Mouse (Mus musculus) frontal cortex, adult 2 months (tissue): ENCODE data around the gene Atp5b. TPM values are rescaled to one million over a fixed set of nuclear protein-coding genes. Genes with fewer than 3 reads are reported as not detected.
"Not testable (repeated sequence)": the region's sequence is repeated elsewhere in the genome, so short reads cannot be mapped to it uniquely, and the experiment has no call there.

Source experiments
- DNase-seq, 2 experiments: peaks; one replicate each; pipeline ENCODE4 v3.0.0; 2022; ENCODE audit warnings: low spot score in 1 of 2; ENCODE audit errors: extremely low spot score in 1 of 2
- polyA plus RNA-seq: library from polyadenylated mRNA; depleted of rRNA; stranded (reverse); fragments of >200 nt; gene quantifications from 2 replicates; pipeline ENCODE4 v1.2.3, GENCODE M21; 2012

Gene Atp5b
- polyA plus RNA-seq, 1 experiment = 1,563 TPM

DNA sequence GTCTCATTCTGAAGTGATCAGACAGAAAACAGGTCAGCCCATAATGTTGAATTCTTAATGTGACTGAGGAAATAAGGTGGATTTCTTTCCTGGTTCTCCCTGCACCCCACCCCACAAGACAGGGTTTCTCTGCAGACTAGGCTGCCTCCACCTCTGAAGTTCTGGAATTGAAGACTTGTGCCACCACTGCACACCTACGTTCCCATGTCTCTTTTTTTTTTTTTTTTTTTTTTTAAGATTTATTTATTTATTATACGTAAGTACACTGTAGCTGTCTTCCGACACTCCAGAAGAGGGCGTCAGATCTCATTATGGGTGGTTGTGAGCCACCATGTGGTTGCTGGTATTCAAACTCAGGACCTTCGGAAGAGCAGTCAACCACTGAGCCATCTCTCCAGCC is 17.0 kb upstream of the Atp5b start:
- DNase-seq = no peak

DNA sequence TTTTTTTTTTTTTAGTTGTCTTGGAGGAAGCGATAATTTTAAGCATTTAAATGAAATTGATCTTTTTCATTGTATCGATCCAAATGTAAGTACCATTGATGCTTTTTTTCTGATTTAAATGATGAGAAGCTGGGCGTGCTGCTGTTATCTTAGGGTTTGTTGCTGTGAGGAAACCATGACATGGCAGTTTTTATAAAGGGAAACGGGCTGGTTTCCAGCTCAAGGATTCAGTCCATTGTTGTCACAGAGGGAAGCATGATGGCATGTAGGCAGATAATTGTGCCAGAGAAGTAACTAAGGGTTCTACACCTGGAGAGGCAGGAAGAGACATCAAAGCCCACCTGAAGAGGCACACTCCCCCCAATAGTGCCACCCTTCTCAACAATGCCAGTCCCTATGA is 13.9 kb upstream of the Atp5b start:
- no peak for DNase-seq

DNA sequence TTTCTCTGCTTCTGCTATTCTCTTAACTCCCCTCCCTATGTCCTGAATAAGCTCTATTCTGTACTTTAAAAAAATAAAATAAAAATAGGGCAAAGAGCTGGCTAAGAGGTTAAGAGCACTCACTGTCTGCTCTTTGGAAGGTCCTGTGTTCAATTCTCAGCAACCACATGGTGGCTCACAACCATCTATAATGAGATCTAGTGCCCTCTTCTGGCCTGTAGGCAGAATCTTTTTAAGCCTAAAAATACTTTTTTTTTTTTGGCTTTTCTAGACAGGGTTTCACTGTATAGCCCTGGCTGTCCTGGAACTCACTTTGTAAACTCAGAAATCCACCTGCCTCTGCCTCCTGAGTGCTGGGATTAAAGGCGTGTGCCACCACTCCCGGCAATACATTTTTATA is 12.6 kb upstream of the Atp5b start:
- DNase-seq = not testable (repeated sequence)

DNA sequence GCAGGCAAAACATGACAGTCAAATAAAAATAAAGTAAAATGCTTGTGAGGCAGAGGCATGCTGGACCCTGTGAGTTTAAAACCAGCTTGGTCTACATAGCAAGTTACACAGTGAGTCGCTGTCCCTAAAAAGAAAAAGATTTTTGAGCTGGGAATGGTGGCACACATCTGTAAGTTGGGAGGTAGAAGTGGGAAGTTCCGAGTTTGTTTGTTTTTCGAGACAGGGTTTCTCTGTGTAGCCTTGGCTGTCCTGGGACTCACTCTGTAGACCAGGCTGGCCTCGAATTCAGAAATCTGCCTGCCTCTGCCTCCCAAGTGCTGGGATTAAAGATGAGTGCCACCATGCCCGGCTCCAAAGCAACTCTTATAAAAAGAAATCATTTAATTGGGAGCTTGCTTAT is 4.8 kb upstream of the Atp5b start:
- DNase-seq = not testable (repeated sequence)

DNA sequence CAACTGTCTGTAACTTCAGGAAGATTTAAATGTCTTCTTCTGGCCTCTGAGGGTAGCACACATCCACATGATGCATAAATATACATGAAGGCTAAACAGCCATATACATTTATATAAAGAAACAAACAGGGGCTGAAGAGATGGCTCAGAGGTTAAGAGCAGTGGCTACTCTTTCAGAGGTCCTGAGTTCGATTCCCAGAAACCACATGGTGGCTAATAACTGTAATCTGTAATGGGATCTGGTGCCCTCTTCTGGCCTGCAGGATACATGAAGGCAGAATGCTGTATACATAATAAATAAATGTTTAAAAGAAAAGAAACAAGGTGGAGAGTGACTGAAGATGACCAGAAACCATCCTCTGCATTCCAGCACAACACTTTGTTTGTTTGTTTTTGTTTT is 2.6 kb upstream of the Atp5b start:
- no peak for DNase-seq

DNA sequence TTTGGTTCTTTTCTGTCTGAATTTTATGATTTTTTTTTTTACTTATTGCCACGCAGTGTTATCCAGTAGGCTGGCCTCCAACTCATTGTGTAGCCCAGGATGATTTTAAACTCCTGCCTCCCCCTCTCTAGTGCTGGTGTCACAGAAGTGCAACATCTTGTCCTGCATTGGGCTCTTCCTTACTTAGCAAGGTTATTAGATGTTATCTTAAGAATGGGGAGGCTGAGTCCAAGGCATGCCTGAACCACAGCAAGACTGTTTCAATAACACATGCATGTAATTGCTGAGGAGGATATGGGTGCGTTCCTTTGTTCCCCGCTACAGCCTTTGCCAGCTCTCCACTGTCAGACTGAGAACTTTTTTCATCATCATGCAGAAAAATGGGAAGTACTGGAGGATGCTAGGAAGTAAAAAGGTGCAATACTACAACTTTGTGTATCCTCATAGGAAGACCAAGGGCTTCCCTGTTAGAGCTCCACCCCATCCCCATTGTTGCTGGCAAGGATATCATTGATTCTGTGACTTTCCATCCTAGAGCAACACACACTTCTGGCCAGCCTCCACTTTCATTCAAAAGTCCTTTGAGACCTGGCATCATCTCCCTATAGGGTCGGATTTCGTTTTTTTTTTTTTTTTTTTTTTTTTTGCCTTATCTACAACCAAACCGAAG is 1.1 kb upstream of the Atp5b start:
- no peak for DNase-seq

DNA sequence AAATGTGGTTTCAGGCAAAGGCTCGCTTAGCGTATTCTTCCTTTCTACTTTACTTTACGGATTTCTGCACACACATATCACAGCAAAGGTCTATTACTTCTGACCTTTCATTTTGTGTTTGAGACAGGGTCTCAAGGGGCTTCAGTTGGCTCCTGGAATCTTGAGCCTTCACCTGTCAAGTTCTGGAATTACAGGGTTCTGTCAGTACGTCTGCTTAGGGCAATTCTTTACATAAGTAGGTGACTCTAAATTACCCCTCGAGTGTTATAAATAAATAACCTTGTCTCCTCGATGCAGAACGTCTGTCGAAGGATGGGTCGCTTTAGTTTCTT is 630 bp upstream of the Atp5b start:
- DNase-seq = no peak

DNA sequence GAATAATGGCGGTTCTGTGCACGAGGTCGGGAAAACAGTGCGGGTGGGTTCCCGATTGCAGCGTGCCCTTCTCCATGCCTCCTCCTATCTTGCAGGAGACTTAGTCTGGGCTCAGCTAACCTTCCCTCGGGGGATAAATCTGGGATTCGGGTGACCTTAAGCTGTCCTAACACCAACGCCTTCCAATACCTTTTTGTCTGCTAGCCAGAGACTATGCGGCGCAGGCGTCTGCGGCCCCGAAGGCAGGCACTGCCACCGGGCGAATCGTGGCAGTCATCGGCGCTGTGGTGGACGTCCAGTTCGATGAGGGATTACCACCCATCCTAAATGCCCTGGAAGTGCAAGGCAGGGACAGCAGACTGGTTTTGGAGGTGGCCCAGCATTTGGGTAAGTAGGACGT is 615 bp downstream of the Atp5b start:
- peak in 1 of 2 experiments; percentile 20 for DNase-seq

DNA sequence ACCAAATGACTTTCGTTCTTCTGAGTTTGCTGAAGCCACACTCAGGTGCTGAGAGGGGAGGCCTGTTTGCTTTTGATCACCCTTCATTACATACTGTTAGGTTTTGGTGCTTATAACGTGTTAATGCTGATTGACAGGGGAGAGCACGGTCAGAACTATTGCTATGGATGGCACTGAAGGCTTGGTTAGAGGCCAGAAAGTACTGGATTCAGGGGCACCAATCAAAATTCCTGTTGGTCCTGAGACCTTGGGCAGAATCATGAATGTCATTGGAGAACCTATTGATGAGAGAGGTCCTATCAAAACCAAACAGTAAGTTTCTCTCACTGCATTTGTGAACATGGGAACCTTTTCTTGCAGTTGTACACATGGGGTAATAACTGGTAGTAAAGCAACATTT is 1.1 kb downstream of the Atp5b start:
- DNase-seq = no peak

DNA sequence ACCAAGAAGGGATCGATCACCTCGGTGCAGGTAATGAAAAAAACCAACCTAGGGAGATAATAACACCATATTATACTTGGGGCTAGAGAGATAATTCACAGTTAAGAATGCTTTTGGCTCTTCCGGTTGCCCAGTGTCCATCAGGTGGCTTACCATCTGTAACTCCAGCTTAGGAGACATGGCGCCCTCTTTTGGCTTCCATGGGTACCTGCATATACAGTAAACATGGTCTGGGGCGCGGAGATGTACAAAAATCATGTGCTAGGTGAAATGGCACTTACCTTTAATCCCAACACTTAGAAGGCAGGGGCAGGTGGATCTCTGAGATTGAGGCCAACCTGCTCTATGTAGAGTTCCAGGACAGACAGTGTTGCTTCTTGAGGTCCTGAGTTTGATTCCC is 3.3 kb downstream of the Atp5b start:
- peak in 1 of 2 experiments; percentile 32 for DNase-seq

DNA sequence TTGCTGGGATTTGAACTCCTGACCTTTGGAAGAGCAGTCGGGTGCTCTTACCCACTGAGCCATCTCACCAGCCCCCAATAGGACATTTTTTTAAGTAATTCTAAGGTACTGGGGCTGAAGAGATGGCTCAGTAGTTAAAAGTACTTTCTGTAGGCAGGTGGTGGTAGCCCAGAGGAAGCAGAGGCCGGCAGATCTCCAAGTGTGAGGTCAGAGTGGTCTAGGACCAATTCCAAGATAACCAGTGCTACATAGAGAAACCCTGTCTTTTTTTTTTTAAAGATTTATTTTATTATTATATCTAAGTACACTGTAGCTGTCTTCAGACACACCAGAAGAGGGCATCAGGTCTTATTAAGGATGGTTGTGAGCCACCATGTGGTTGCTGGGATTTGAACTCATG is 4.1 kb downstream of the Atp5b start:
- DNase-seq = not testable (repeated sequence)

DNA sequence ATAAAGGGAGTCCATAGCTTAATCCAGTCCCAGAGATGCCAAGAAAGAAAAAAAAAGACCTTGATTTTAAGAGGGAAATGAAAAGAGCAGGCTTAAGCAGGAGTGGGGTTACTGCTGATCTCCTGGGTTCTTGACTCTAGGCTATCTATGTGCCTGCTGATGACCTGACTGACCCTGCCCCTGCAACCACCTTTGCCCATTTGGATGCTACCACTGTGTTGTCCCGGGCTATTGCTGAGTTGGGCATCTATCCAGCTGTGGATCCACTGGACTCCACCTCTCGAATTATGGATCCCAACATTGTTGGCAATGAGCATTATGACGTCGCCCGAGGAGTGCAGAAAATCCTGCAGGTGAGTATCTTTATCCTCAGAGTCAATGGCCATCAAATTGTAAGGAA is 5.1 kb downstream of the Atp5b start:
- no peak for DNase-seq

DNA sequence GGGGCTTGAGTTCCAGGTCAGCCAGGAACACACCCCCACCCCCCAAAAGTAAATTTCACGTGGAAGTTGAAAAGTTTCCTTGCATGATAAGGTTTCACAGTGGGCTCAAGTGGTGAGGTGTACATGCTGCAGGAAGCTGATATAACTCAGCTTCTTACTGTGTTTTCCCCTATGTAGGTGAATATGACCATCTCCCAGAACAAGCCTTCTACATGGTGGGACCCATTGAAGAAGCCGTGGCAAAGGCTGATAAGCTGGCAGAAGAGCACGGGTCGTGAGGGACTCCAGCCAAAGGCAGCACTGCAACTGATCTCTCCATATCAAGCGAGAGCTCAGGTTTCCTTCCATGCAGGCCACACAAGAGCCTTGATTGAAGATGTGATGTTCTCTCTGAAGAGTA is 6.8 kb downstream of the Atp5b start:
- DNase-seq = no peak

DNA sequence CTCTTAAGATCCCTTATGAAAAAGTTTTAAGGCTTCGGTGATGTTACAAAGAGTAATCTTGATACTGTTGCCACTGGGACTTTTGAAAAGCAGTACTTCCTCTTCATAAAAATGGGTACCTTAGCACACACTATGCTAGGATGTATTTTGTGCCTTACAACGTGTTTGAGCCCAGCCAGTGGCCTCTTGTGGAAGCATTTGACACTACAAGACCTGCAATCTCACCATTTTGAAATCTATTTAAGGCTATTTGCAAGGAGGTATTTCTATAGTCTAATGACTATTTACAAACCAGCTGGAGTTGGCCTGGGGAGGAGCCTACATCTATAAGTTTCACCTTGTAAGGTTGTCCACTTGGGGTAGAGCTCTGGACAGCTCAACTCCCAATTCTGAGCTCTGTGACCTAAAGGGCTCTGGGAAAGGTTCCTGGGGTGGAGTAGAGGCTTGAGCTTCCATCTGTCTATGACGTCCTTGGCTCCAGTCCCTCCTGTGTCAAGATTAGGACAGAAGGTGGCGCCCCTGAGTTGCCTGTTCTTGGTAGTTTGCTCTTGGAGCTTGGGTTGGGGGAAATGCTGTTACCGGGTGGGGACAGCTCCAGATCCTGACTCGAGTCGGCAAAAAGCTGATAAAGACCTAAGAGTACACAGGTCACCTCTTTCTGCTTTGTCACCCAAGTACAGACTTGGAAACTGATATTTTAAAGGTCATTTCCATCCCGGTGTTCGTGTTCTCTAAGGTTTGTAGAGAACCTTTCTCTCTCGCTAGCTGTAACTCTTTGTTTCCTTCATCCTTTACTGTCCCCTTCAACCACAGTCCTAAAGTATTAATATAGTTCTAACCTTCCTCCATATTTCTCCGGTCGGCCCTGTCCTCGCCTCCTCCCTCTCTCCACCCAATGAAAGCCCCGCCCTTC is 7.8 kb downstream of the Atp5b start:
- peak; percentile 79 to 95 for DNase-seq

DNA sequence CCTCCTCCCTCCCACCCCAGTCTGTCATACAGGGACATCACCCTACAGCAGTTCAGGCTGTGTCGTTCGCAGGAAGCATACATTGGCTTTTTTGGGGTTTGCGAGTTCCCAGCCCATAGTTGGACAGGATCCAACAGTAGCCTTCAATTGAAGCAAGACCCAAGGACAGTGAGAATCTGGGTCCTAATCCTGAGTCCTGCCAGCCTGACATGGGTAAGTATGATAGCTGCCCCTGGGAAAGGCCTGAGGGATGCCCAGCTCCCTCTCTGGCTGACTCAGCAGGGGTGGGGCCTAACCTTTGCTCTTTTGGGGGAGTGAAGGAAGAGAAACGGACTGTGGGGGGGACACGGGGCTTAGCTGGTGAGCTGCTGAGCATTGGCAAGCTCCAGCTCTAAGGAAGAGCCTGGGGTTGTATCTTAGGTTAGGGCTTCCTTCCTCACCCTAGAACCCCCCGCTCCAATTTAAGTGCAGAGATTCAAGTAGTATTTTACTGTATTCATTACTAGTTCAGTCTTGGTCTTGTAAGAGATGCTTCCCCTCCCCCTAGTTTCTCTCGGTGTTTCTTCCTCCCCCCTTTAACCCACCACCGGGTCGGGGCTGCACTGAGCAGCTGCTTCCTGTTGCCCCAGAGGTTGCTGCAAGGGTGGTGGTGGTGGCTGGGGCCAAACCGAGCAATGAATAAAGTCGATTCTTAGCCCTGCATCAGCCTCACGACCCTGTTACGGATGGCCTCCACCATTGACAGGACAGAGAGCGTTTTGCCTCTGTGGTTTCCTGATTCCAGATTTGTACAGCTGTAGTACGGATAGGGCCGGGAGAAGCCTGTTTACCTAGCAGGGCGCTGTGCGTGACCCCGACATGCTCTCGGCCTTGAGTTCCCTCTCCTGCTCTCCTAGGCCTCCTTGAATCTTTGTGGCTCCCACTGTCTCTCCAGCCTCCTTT is 8.8 kb downstream of the Atp5b start, which contains the start of gene Baz2a:
Gene Baz2a, plus strand, starts transcription at position 14 of the 942 bp plus-strand sequence.
- DNase-seq = peak in 1 of 2 experiments; percentile 45

DNA sequence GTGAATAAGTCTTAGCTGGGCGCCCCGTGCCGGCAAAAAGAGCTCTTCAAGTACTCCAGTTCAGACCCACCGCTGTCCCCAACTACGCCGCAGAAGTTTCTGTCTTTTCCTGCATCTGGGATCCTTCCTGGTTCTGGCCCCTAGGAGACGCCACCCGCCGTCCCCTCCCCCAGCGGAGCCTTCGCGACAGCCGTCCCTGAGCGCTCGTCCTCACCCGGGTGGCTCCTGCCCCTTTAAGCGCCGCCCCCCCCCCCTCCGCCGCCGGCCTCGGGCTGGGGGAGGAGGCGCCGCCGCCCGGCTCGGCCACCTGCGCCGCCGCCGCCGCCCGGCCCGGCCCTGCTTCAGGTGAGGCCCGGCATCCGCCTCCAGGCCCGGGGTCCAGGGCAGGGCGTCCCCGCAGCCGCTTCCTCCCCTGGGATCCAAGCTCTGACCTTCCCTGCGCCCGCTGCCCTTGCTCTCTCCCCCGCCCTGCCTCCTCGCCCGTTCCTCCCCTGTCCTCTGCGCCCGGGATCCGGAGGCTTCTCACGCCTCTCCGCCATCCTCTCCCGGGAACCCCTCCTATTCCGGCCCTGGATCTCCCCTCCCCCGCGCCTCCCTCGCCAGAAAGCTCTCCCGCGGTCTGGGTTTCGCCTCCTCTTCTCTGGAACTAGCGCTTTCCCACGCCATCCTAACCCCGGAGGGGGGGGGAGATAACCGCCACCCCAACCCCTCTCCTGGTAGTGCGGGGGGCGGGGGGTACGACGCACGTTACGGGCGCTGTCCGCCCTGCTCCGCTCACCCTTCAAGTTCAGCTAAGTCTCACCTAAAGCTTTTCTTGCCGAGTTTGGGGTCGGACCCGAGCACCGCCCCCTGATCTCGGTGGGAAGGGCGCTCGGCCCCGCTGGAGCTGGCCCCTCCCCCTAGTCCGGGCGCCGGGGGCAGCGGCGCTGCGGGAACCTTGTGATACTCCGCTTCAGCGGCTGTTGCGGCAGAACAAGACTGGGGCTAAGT is 9.7 kb downstream of the Atp5b start:
- DNase-seq = peak in 1 of 2 experiments; percentile 77

DNA sequence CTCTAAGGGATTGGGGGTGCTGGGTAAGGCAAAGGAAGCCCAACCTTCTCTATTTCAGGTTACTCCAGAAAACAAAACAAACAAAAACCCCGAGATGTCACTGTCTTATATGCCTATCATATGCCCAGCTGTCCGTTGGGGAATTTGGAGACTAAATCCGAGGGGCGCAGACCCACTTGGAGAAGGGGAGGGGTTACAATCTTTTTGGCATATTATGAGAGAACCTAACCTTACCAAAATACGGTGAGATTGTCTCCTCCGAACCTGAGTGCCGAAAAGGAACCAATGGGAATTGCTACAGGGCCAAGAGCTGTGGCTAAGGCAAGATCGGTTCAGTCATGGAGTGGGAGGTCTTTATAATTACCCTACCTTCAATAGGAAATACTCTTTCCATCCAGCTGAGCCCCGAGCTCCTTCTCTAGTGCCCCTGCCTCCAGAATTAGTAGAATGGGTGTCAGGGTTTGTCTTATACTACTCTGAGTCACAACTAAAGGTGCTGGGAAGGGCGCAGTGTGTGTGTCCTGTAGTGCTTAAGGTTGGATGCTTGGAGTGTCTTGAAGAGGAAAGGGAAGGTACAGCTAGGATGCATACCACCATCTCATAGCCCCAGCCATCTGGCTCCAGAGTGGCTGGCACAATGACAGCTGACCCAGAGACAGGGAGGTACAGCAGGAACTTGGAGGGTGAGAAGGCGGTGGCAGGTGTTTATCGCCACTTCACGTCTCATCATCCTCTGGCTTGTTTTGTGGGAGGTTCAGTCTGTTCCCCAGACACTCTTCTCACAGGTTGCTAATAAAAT is 10.6 kb downstream of the Atp5b start:
- DNase-seq = no peak

DNA sequence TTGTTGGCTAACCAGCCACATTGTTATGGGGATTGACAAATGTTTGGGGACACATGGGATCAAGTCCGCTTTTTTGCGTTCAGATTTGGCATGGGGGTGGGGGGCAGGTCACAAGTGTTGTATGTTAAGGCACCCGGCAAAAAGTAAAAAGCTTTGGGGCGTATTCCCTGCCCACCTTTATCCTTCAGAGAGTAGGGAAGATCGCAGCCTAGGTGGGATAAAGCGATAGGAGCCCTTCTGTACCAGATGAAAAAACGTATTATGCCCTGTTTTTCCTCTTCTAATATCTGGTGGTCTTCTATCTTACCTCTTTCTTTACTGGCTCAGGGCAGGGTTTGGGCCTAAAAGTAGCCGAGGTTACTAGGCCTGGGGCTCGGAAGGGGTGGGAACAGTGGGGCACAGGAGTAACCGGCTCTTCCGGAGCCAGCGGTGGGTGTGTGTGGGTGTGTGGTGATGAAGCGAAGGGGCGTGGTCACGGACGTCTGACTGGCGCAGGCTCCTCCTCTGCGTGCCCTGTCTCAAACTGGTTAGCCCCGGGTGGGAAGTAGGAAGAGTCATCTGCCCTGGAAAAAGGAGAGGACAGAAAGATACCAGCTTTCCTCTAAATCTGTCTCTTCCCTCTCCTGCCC is 11.4 kb downstream of the Atp5b start:
- DNase-seq = peak in 1 of 2 experiments; percentile 71
